Comparison of ENCODE assay signal across 10 mouse cellular contexts in the genomic region with DNA sequence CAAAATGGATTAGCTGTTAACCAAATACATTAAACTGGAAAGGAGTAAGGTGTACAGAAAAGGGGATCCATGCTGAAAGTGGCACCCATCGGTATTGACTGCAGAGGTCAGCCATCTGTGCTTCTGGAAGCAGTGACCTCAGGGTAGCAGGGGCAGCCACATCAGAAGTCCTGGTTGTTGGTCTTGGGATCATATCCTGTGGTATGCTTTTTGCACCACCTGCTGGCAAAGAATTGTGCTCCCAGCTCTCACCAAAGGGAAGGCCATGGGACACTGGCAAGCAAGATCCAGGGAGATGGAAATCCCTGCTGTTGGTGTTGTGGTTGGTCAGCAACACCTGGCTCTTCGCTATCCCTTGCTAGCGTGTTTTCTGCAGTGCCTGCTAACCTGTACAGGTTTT. TPM values are rescaled to one million over a fixed set of nuclear protein-coding genes. Genes with fewer than 3 reads are reported as not detected.
DNase-seq lines count a peak whose midpoint lies in the region; ATAC-seq and TF ChIP-seq lines count a peak whose summit lies in the region.
"Had no signal": no experiment of that assay in that cellular context is flagged by ENCODE, and none has a peak within 500 bp of the region (broad histone marks: within the 10 kb centered on the region; RNA-seq: fewer than 3 reads in every experiment).

No protein-coding gene starts in this region.

- H3K27me3 ChIP-seq in liver, embryonic 11.5 days (replicated peaks; ENCODE audit: control insufficient read depth, insufficient read depth, low read length), result no peaks in the 10 kb centered on the region
- no peaks in the 10 kb centered on the region for H3K27me3 ChIP-seq in lung, embryonic 14.5 days (ENCODE audit: insufficient read depth, low read length)
- H3K27me3 ChIP-seq in testis, adult 2 months (ENCODE audit: control insufficient read depth, insufficient read depth, low read length), result no peaks in the 10 kb centered on the region

- WGBS in liver, embryonic 11.5 days, result 52% methylated on average over 3 of the region's 3 CpGs
- WGBS in lung, embryonic 14.5 days, result 45% methylated on average over 3 of the region's 3 CpGs

- peak; percentile 3 for DNase-seq in cerebellum, adult 11 months
- no peak for DNase-seq in cerebellum, adult 11-12 months
- peak; percentile 27 for DNase-seq in liver
- no peak for DNase-seq in liver, embryonic 11.5 days (ENCODE audit: low spot score)
- peak; percentile 10 for DNase-seq in cerebellum, adult 9-10 months
- DNase-seq in kidney, postnatal 36 days, result peak; percentile 16 to 61
- peak; percentile 82 for DNase-seq in lung, embryonic 14.5 days

- no peak overlapping the region for H3K9ac ChIP-seq in liver, embryonic 11.5 days (ENCODE audit: low read depth, low read length)
- no peak overlapping the region for H3K9ac ChIP-seq in lung, embryonic 14.5 days

- H3K4me1 ChIP-seq in liver, embryonic 11.5 days (replicated peaks; ENCODE audit: control insufficient read depth, insufficient read depth, low read length), result no peaks in the 10 kb centered on the region
- H3K4me1 ChIP-seq in lung, embryonic 14.5 days (ENCODE audit: insufficient read depth), result no peaks in the 10 kb centered on the region
- H3K4me1 ChIP-seq in testis, adult 2 months (ENCODE audit: control insufficient read depth, insufficient read depth, low read length), result no peaks in the 10 kb centered on the region

- no peak overlapping the region for H3K4me3 ChIP-seq in liver, embryonic 11.5 days (ENCODE audit: low read depth, low read length)
- no peak overlapping the region for H3K4me3 ChIP-seq in lung, embryonic 14.5 days (ENCODE audit: low read depth, low read length)
- H3K4me3 ChIP-seq in testis, adult 2 months (ENCODE audit: control insufficient read depth, low read depth, low read length), result no peak overlapping the region
- H3K4me3 ChIP-seq: erythroblast, embryonic 14.5 days; myocyte had no signal

- TF ChIP-seq POLR2A in testis, adult 2 months (IDR thresholded peaks at IDR 0.05; ENCODE audit: control insufficient read depth, low read depth, low read length), result no peak

- H3K4me2 ChIP-seq in liver, embryonic 11.5 days, result no peak overlapping the region
- H3K4me2 ChIP-seq in lung, embryonic 14.5 days, result no peak overlapping the region

- H3K27ac ChIP-seq in liver, embryonic 11.5 days (ENCODE audit: low read depth, low read length), result no peak overlapping the region
- H3K27ac ChIP-seq in lung, embryonic 14.5 days (ENCODE audit: low read depth), result no peak overlapping the region
- no peak overlapping the region for H3K27ac ChIP-seq in testis, adult 2 months (ENCODE audit: control insufficient read depth, insufficient read depth, low read depth, low read length)

- no peaks in the 10 kb centered on the region for H3K36me3 ChIP-seq in liver, embryonic 11.5 days (ENCODE audit: control insufficient read depth, insufficient read depth, low read length)
- no peaks in the 10 kb centered on the region for H3K36me3 ChIP-seq in lung, embryonic 14.5 days (ENCODE audit: insufficient read depth)
- H3K36me3 ChIP-seq in testis, adult 2 months (ENCODE audit: control insufficient read depth, insufficient read depth, low read length), result no peaks in the 10 kb centered on the region

- peak; percentile 85 for TF ChIP-seq CTCF in lung, embryonic 14.5 days (IDR thresholded peaks at IDR 0.05; ENCODE audit: low read depth)
- peak; percentile 10; the same call in 1 of the 2 replicates for TF ChIP-seq CTCF in testis, adult 2 months (IDR thresholded peaks at IDR 0.05; ENCODE audit: control insufficient read depth, insufficient read depth, insufficient replicate concordance, low read depth, low read length)

- ATAC-seq in liver, embryonic 11.5 days (replicated peaks; ENCODE audit: low FRiP score), result no peak
- ATAC-seq in lung, embryonic 14.5 days (ENCODE audit: insufficient read depth), result no peak

- no peaks in the 10 kb centered on the region for H3K9me3 ChIP-seq in liver, embryonic 11.5 days (ENCODE audit: control insufficient read depth, low read length)
- no peaks in the 10 kb centered on the region for H3K9me3 ChIP-seq in lung, embryonic 14.5 days (ENCODE audit: low read depth, low read length)

RNA-seq across cellular contexts. Expression of a gene that starts 39.0 kb away (rescaled TPM):
- 13.8 and 15.5 TPM in 2 replicates for polyA plus RNA-seq in liver, embryonic 11.5 days (2014; fragmentation: Nextera tagmentation; extraction: Ambion mirVana)
- 148 and 159 TPM in 2 replicates for polyA plus RNA-seq in lung, embryonic 14.5 days (2014; fragmentation: Nextera tagmentation; extraction: Ambion mirVana)
- 0.81 and 1.0 TPM in 2 replicates for polyA plus RNA-seq in testis, adult 2 months (2012; rRNA removed)
- polyA plus RNA-seq: erythroblast, embryonic 14.5 days had no signal

RNA-seq across cellular contexts. Expression of a gene that starts 52.9 kb away (rescaled TPM):
- 3.4 and 3.5 TPM in 2 replicates for polyA plus RNA-seq in liver, embryonic 11.5 days (2014; fragmentation: Nextera tagmentation; extraction: Ambion mirVana)
- 3.6 and 3.8 TPM in 2 replicates for polyA plus RNA-seq in lung, embryonic 14.5 days (2014; fragmentation: Nextera tagmentation; extraction: Ambion mirVana)
- 1.1 and 1.3 TPM in 2 replicates for polyA plus RNA-seq in testis, adult 2 months (2012; rRNA removed)

Comparison
In these comparisons a context has a peak if more than half of its experiments do, and no peak if none do; other contexts are left out.
1. DNase-seq: peak in cerebellum, adult 11 months (single experiment), liver (single experiment), cerebellum, adult 9-10 months (single experiment), kidney, postnatal 36 days (2 of 2) and lung, embryonic 14.5 days (single experiment); none in cerebellum, adult 11-12 months (single experiment) and liver, embryonic 11.5 days (single experiment).